Mouse (Mus musculus) intestine, postnatal 0 days (tissue): Measurements from ENCODE around the gene Prkch. TPM values are rescaled to one million over a fixed set of nuclear protein-coding genes. Genes with fewer than 3 reads are reported as not detected.

Experiments
- ATAC-seq: fragments of 200-750 bp; cut with Nextera tagmentation; 2 replicates; pipeline ENCODE4 v1.8.0; 2017; ENCODE audit warnings: mild to moderate bottlenecking, moderate TSS enrichment, moderate library complexity
- H3K27ac ChIP-seq: fragments of 300-500 bp; sonication (generic); 2 replicates; pipeline ENCODE4 v1.5.1; 2014; ENCODE audit warnings: mild to moderate bottlenecking, low read depth, low read length, moderate library complexity
- H3K27me3 ChIP-seq: fragments of 300-500 bp; sonication (generic); replicated peaks from 2 replicates; pipeline ENCODE4 v1.6.1; 2014; ENCODE audit warnings: low read length, mixed read lengths; ENCODE audit not compliant: control insufficient read depth, insufficient read depth
- H3K36me3 ChIP-seq: fragments of 300-500 bp; sonication (generic); 2 replicates; pipeline ENCODE4 v1.6.1; 2014; ENCODE audit warnings: mild to moderate bottlenecking, moderate library complexity; ENCODE audit not compliant: control insufficient read depth, insufficient read depth
- H3K4me1 ChIP-seq: fragments of 300-500 bp; sonication (generic); replicated peaks from 2 replicates; pipeline ENCODE4 v1.6.1; 2014; ENCODE audit warnings: antibody characterized with exemption, low read length, mixed read lengths; ENCODE audit not compliant: control insufficient read depth, insufficient read depth
- H3K4me2 ChIP-seq: fragments of 300-500 bp; sonication (generic); replicated peaks from 2 replicates; pipeline ENCODE4 v1.6.1; 2014; ENCODE audit warnings: low read depth, mild to moderate bottlenecking, moderate library complexity
- H3K4me3 ChIP-seq: fragments of 300-500 bp; sonication (generic); 2 replicates; pipeline ENCODE4 v1.5.1; 2014; ENCODE audit warnings: low read depth, low read length
- H3K9ac ChIP-seq: fragments of 300-500 bp; sonication (generic); 2 replicates; pipeline ENCODE4 v1.6.1; 2014; ENCODE audit warnings: mild to moderate bottlenecking, low read depth, low read length
- H3K9me3 ChIP-seq: fragments of 300-500 bp; sonication (generic); 2 replicates; pipeline ENCODE4 v1.6.1; 2016; ENCODE audit warnings: mixed run types; ENCODE audit not compliant: control insufficient read depth
- CTCF ChIP-seq: sonication (generic); IDR thresholded peaks from 2 replicates; pipeline ENCODE4 v1.5.1; 2016; ENCODE audit warnings: low read depth, mild to moderate bottlenecking, control low read depth, antibody characterized with exemption, moderate library complexity
- WGBS: fragments of 180-500 bp; shearing (Covaris S2); extraction: QIAGEN DNeasy Blood & Tissue Kit; methylation state at CpG from one replicate; pipeline ENCODE4 v1.1.7; 2014; 5-methylcytosine and 5-hydroxymethylcytosine counted together
- polyA plus RNA-seq: library from polyadenylated mRNA; unstranded; fragments of >200 nt; fragmentation: Nextera tagmentation; extraction: Ambion mirVana; gene quantifications from 2 replicates; pipeline ENCODE4 v1.2.1, GENCODE M21; 2015

Gene Prkch
- polyA plus RNA-seq, 1 experiment from 2014 or later = 3.7 TPM

- Histone ChIP-seq H3K4me3 (no peak overlapping the region), H3K4me1 (no peaks in the 10 kb centered on the region), H3K4me2 (no peak overlapping the region), H3K27ac (no peak overlapping the region), H3K36me3 (no peaks in the 10 kb centered on the region), H3K27me3 (no peaks in the 10 kb centered on the region), H3K9me3 (no peaks in the 10 kb centered on the region), H3K9ac (no peak overlapping the region)
- ATAC-seq = no peak
- no peak for TF ChIP-seq CTCF
- 83% methylated on average over 7 of the region's 7 CpGs for WGBS
Observed at GRCm38 (mm10) chr12:73673783-73674182, 89.2 kb downstream of the Prkch start.

- no peak for ATAC-seq
- WGBS = 57% methylated on average over 4 of the region's 4 CpGs
- H3K36me3 ChIP-seq = no peaks in the 10 kb centered on the region
- no peak overlapping the region for H3K27ac ChIP-seq
- H3K9ac ChIP-seq = no peak overlapping the region
- no peaks in the 10 kb centered on the region for H3K9me3 ChIP-seq
- no peaks in the 10 kb centered on the region for H3K27me3 ChIP-seq
- H3K4me2 ChIP-seq = no peak overlapping the region
- no peak overlapping the region for H3K4me3 ChIP-seq
- TF ChIP-seq CTCF = no peak
- no peaks in the 10 kb centered on the region for H3K4me1 ChIP-seq
Observed at GRCm38 (mm10) chr12:73675212-73675611, 90.6 kb downstream of the Prkch start.

DNA sequence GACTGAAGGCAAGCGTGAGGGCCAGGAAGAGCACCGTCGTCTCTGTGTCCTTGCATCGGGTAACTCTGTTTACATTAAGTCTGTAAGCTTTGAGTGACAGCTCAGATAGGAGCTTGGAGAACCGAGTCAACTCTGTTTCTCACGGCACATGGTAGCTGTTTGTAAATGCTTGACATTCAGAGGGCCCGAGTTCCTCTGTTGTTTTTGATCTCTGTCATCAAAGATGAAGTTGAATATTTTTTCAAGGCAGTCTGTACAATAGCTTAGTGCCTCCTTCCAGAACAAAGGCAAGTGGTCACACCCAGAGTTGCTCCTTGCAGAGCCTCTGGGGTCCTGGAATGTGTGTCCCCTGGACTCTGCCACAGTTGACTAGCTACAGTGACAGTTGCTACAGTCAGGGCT lies 94.8 kb downstream of the Prkch start:
- WGBS = 16% methylated on average over 7 of the region's 7 CpGs
- ATAC-seq = no peak
- H3K27me3 ChIP-seq = no peaks in the 10 kb centered on the region
- no peaks in the 10 kb centered on the region for H3K9me3 ChIP-seq
- H3K36me3 ChIP-seq = no peaks in the 10 kb centered on the region
- no peak overlapping the region for H3K4me3 ChIP-seq
- no peak overlapping the region for H3K27ac ChIP-seq
- no peak for TF ChIP-seq CTCF
- H3K4me2 ChIP-seq = no peak overlapping the region
- no peak overlapping the region for H3K9ac ChIP-seq
- no peaks in the 10 kb centered on the region for H3K4me1 ChIP-seq

DNA sequence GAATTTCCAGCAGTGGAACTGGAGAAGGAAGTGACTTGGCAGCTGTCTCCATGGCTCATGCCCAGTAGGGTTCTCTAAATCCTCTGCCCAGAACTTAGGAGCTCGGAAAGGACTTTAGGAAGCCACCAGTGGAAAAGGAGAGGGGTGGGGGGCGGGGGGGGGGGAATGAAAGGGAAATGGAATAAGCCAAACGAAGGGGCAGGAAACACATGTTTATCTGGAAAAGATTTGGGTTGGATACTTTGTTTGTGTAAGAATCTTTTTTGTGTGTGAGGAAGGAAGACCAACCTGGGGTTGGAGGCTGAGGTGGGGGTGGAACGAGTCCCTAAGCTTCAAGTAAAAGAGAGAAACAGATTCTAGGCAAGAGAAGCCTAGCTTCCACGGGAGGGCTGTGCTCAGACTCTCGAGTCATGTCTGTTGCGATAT lies 98.3 kb downstream of the Prkch start:
- no peak for ATAC-seq
- H3K27ac ChIP-seq = no peak overlapping the region
- H3K4me3 ChIP-seq = no peak overlapping the region
- WGBS = 63% methylated on average over 7 of the region's 7 CpGs
- no peaks in the 10 kb centered on the region for H3K27me3 ChIP-seq
- no peak overlapping the region for H3K9ac ChIP-seq
- TF ChIP-seq CTCF = no peak
- no peak overlapping the region for H3K4me2 ChIP-seq
- no peaks in the 10 kb centered on the region for H3K36me3 ChIP-seq
- peaks cover 4% of the 10 kb centered on the region; the same call in 1 of the 2 replicates for H3K4me1 ChIP-seq
- no peaks in the 10 kb centered on the region for H3K9me3 ChIP-seq

- no peak for ATAC-seq
- H3K27ac ChIP-seq = no peak overlapping the region
- no peak overlapping the region for H3K9ac ChIP-seq
- TF ChIP-seq CTCF = no peak
- no peak overlapping the region for H3K4me2 ChIP-seq
- WGBS = 83% methylated on average over 13 of the region's 13 CpGs
- H3K9me3 ChIP-seq = no peaks in the 10 kb centered on the region
- no peaks in the 10 kb centered on the region for H3K27me3 ChIP-seq
- H3K4me3 ChIP-seq = no peak overlapping the region
- no peaks in the 10 kb centered on the region for H3K36me3 ChIP-seq
- peaks cover 4% of the 10 kb centered on the region; the same call in 1 of the 2 replicates for H3K4me1 ChIP-seq
Observed at GRCm38 (mm10) chr12:73685875-73686274, 101.3 kb downstream of the Prkch start.

GRCm38 (mm10) chr12:73686456-73686855 lies 101.9 kb downstream of the Prkch start:
- H3K4me3 ChIP-seq = no peak overlapping the region
- peaks cover 4% of the 10 kb centered on the region; the same call in 1 of the 2 replicates for H3K4me1 ChIP-seq
- H3K36me3 ChIP-seq = no peaks in the 10 kb centered on the region
- H3K27ac ChIP-seq = no peak overlapping the region
- no peaks in the 10 kb centered on the region for H3K27me3 ChIP-seq
- H3K4me2 ChIP-seq = no peak overlapping the region
- no peak overlapping the region for H3K9ac ChIP-seq
- 88% methylated on average over 5 of the region's 5 CpGs for WGBS
- no peaks in the 10 kb centered on the region for H3K9me3 ChIP-seq
- no peak for TF ChIP-seq CTCF
- no peak for ATAC-seq
